Mouse (Mus musculus): ENCODE data around the gene Vps13d.

The Vps13d gene

DNA sequence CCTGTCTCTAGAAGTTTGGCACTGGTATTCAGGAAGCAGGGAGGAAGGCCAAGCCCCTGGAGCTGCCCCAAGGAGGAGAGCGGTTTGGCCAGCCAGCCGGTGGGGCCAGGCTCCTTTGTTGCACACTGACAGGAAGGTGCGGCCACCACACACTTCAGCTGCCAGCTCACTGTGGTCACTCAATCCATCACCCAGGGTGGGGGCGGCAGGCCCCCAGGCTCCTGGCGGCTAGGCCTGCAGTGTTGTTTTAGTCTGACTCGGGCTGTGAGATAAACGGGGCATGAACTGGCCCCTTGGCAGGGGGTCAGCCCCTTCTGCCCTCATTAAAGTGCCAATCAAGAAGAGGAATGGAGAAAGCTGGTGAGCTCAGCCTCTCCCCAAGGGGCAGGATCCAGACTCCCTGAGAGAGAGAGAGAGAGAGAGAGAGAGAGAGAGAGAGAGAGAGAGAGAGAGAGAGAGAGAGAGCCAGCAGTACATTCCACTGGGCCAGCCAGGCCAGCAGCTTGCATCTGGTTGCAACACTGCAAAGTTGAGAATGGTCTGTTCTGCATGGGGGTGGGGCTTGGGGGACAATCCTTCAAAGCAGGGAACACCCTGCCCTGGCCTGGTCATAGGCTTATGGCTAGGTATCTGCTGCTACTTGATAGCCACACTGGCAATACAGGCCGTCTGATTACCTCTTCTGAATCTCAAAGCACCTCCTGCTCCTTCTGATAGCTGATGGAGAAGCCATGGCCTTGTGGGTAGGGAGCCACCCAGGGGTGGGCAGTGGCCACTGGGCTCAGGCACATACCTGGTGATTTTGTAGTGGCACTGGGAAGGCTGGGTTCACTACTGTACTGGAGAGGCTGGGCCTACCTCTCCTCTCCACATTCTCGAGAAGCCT is 245.1 kb downstream of the Vps13d start:
- Histone ChIP-seq H3K27me3 (ENCODE audit: control insufficient read depth, insufficient read depth, low read length, poor library complexity, severe bottlenecking) (no peaks in the 10 kb centered on the region), H3K36me3 (ENCODE audit: control insufficient read depth, insufficient read depth, low read length, poor library complexity, severe bottlenecking) (no peaks in the 10 kb centered on the region)
- DNase-seq (ENCODE audit: low read depth, low spot score), result no peak

DNA sequence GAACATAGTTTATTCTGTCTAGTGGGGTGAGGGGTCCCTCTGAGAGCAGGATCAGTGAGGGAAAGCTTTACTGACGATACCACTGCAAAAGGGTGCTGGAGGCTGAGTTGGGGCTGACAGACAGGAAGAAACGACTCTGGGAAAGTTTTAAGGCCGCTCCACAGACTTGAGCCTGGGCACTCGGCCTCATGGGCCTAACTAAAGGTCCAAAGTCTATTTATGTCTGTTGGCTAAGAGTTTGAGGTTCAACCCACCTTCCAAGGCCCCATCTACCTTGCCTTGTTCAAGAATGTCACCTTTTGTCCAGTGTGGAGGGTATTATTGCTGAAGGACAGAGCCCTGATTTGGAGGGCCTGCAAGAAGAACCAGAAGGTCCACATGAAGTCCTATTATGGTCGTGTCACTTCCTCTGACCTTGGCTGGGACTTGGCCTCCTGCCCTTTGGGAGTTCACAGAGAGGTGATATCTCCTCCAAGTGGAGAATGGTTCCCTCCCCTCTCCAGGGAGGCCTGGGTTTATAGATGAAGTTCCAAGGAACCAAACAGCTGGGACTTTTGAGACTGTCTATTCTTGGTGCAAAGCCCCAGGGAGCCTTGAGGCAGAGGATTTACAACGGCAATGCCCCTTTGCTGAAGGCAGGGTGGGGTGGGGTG is 246.9 kb downstream of the Vps13d start:
- DNase-seq (ENCODE audit: low read depth, low spot score), result no peak
- H3K27me3 ChIP-seq (ENCODE audit: control insufficient read depth, insufficient read depth, low read length, poor library complexity, severe bottlenecking), result no peaks in the 10 kb centered on the region
- no peaks in the 10 kb centered on the region for H3K36me3 ChIP-seq (ENCODE audit: control insufficient read depth, insufficient read depth, low read length, poor library complexity, severe bottlenecking)

DNA sequence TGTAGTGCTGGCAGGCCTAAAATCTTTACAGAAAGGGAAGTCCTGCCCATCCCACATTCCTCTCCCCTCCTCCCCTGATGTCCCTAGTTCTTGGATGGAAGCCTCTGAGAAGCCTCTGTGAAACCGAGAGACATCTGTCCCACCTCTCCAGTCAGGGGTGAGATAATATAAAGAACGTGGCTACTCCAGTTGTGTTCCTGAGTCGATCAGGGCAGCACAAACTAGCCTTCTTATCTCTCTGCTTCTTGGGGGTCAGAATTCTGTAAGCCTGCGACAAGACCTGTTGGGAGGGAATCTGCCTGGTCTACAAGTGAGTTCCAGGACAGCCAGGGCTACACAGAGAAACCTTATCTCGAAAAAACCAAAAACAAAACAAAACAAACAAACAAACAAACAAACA is 251.5 kb downstream of the Vps13d start:
- no peak for DNase-seq (ENCODE audit: low read depth, low spot score)
- no peaks in the 10 kb centered on the region for H3K27me3 ChIP-seq (ENCODE audit: control insufficient read depth, insufficient read depth, low read length, poor library complexity, severe bottlenecking)
- no peaks in the 10 kb centered on the region for H3K36me3 ChIP-seq (ENCODE audit: control insufficient read depth, insufficient read depth, low read length, poor library complexity, severe bottlenecking)

DNA sequence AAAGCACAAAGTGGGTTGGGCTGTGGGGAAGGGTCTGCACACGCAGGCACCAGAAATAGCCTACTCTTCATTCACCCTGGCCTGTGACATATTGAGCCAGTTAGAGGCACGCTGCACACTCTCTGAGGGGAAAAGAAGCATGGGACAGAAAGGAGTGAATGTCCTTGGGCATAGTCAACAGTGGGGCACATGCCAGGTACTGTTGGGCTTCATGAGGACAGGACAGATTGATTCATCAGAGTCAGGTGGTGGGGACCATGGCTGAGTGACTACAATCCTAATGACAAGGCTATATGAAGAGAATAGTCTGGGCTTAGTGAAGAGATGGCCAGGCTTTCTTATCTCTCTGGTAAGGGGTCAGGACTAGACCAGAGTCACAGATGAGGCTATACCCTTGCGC is 252.4 kb downstream of the Vps13d start:
- DNase-seq (ENCODE audit: low read depth, low spot score), result no peak
- no peaks in the 10 kb centered on the region for H3K27me3 ChIP-seq (ENCODE audit: control insufficient read depth, insufficient read depth, low read length, poor library complexity, severe bottlenecking)
- no peaks in the 10 kb centered on the region for H3K36me3 ChIP-seq (ENCODE audit: control insufficient read depth, insufficient read depth, low read length, poor library complexity, severe bottlenecking)

DNA sequence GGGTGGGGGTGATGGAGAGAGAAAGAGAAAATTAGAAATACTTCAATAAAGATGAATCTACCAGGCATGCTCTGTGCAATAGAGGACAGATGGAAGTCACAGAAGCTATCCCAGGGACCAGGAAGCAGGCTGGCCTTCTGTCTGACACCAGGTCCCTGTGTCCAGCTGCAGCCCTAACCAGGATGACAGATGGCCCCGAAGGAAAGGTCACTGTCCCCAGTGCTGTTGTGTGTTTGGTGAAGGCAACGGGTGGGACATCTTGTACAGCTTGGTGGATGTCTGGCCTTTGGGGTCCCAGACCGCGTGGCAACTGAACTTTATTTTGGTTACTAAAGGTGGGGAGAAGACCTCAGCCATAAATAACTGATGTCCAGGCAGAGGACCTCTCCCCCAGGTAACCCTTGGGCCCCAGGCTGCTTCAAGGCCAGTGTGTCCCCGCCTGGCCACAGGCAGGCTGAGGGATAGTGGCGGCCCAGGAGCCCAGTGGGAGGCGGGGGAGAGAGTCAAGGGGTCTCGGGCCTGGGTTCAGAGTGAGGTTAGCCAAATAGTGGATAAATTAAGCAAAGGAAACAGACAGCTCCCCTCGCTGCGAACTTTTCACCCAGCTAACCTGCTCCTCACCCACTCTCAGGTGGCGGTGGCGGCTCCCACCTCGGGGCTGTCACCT is 253.9 kb downstream of the Vps13d start:
- no peaks in the 10 kb centered on the region for H3K27me3 ChIP-seq (ENCODE audit: control insufficient read depth, insufficient read depth, low read length, poor library complexity, severe bottlenecking)
- DNase-seq (ENCODE audit: low read depth, low spot score), result no peak
- no peaks in the 10 kb centered on the region for H3K36me3 ChIP-seq (ENCODE audit: control insufficient read depth, insufficient read depth, low read length, poor library complexity, severe bottlenecking)

DNA sequence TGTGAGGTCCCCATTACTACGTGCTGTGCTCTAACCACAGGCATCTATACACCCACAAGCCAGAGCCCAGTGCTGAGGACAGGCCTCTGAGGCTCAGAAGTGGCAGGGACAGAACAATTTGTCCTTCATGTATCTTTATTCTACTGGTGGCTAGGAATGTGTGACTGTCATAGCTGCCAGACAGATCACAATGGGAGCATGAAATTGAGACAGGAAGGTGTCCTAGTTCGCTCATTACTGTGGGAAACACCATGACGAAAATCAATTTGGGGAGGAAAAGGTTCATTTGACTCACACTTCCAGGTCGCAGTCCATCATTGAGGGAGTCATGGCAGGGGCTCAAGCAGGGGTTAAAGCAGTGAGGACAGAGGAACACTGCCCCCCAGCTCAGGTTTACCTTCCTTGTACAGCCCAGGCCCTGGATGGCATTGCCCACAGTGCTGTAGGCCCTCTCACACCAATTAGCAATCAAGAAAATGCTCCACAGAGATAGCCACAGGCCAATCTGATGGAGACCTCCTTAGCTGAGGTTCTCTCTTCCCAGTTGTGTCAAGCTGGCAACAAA is 254.9 kb downstream of the Vps13d start:
- no peak for DNase-seq (ENCODE audit: low read depth, low spot score)
- no peaks in the 10 kb centered on the region for H3K36me3 ChIP-seq (ENCODE audit: control insufficient read depth, insufficient read depth, low read length, poor library complexity, severe bottlenecking)
- no peaks in the 10 kb centered on the region for H3K27me3 ChIP-seq (ENCODE audit: control insufficient read depth, insufficient read depth, low read length, poor library complexity, severe bottlenecking)

DNA sequence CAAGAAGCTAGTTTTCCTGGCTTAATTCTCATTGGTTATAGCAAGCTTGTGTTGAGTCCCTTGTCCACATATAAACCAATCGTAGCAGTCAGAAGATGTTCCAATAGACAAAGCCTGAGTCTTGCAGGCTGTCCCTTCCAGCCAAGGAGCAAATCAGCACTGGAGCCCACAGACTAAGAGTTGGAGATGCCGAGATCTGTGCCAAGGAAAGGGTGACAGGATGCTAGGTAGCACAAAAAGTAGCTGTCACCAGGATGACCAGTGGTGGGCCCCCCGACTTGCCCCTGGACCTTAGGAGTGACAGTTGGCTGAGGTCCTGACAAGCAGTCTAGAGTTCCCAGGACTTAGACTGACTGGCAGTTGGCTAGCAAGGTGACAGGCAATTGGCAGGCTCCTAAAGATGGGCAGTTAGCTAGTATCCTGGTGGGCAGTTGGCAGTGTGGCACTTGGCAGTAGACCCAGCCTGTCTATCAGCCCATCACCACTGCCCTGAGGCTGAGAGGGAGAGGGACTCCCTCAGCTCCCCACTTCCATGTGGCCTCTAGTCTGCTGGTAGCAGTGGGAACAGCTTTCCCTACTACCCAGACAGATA is 258.1 kb downstream of the Vps13d start:
- H3K36me3 ChIP-seq (ENCODE audit: control insufficient read depth, insufficient read depth, low read length, poor library complexity, severe bottlenecking), result no peaks in the 10 kb centered on the region
- DNase-seq (ENCODE audit: low read depth, low spot score), result no peak
- H3K27me3 ChIP-seq (ENCODE audit: control insufficient read depth, insufficient read depth, low read length, poor library complexity, severe bottlenecking), result no peaks in the 10 kb centered on the region

DNA sequence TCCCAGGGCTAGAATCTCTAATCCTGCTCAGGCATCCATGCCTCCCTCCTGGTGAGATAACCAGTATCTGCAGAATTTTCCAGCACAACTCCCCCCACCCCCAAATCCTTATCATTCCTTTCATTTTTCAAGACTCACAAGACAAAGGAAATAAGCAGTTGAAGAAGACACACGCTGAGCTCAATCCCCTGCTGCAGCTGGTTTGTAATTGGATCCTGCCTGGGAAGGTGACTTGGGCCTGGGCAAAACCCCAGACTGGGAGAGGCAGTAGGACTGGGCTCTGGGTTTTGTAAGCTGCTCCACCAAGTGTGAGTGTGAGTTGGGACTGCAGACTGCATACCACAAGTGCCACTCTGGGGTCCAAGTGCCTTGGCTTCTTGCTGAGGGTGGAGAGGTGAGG is 260.3 kb downstream of the Vps13d start:
- no peaks in the 10 kb centered on the region for H3K27me3 ChIP-seq (ENCODE audit: control insufficient read depth, insufficient read depth, low read length, poor library complexity, severe bottlenecking)
- H3K36me3 ChIP-seq (ENCODE audit: control insufficient read depth, insufficient read depth, low read length, poor library complexity, severe bottlenecking), result no peaks in the 10 kb centered on the region
- DNase-seq (ENCODE audit: low read depth, low spot score), result no peak

DNA sequence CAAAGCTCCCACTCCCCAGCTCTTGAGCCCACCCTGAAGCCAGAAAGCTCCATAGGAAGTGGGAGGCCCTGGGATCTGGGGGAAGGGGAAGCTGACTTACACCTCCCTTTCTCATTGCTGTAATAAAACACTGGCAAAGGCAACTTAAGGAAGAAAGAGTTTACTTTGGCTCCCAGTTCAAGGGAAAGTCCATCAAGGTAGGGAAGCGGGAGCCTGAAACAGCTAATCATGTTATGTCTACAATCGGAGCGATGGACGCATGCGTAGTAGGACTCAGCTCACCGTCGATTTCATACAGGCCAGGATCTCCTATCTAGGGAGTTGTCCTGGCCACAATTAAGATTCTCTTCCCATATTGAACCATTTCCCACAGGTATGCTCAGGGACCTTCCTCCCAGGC is 263.6 kb downstream of the Vps13d start:
- no peaks in the 10 kb centered on the region for H3K36me3 ChIP-seq (ENCODE audit: control insufficient read depth, insufficient read depth, low read length, poor library complexity, severe bottlenecking)
- no peaks in the 10 kb centered on the region for H3K27me3 ChIP-seq (ENCODE audit: control insufficient read depth, insufficient read depth, low read length, poor library complexity, severe bottlenecking)
- no peak for DNase-seq (ENCODE audit: low read depth, low spot score)

DNA sequence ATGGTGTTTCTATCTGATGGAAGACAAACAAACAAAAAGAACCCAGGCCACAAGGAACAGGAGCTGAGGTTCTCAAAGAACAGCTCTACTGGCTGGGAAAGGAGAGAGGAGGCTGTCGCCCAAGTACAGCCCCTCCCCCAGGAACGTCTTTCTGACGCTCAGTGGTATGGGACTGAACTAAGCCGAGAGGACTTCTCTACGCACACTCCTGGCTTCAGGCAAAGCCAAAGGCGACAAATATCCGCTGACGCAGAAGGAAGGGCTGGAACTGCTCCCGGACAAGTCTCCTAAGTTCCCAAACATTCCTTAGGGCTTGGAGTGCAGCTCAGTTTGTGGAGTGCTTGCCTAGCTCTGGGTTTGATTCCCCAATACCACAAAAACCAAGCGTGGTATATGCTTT is 264.4 kb downstream of the Vps13d start:
- DNase-seq (ENCODE audit: low read depth, low spot score), result no peak
- Histone ChIP-seq H3K27me3 (ENCODE audit: control insufficient read depth, insufficient read depth, low read length, poor library complexity, severe bottlenecking) (no peaks in the 10 kb centered on the region), H3K36me3 (ENCODE audit: control insufficient read depth, insufficient read depth, low read length, poor library complexity, severe bottlenecking) (no peaks in the 10 kb centered on the region)

DNA sequence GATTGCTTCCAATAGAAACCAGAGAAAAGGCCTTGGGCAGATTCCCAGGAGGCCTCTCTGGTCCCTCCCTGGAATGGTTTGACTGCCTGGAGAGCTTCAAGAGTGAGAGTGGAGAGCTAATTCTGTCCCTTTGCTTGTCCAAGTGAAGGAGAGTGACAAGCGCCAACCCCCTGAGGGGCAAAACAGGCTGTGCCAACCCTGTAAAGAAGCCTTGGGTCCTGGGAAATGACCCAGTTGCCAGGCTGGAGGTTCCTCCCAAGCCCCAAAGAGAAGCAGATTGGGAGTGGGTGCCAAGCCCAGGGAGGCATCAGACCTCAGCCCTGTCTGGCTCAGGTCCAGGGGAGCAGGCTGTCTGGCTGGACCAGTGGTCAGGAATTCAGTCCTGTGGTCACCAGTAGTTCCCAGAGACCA is 265.0 kb downstream of the Vps13d start:
- Histone ChIP-seq H3K36me3 (ENCODE audit: control insufficient read depth, insufficient read depth, low read length, poor library complexity, severe bottlenecking) (no peaks in the 10 kb centered on the region), H3K27me3 (ENCODE audit: control insufficient read depth, insufficient read depth, low read length, poor library complexity, severe bottlenecking) (no peaks in the 10 kb centered on the region)
- DNase-seq (ENCODE audit: low read depth, low spot score), result no peak

DNA sequence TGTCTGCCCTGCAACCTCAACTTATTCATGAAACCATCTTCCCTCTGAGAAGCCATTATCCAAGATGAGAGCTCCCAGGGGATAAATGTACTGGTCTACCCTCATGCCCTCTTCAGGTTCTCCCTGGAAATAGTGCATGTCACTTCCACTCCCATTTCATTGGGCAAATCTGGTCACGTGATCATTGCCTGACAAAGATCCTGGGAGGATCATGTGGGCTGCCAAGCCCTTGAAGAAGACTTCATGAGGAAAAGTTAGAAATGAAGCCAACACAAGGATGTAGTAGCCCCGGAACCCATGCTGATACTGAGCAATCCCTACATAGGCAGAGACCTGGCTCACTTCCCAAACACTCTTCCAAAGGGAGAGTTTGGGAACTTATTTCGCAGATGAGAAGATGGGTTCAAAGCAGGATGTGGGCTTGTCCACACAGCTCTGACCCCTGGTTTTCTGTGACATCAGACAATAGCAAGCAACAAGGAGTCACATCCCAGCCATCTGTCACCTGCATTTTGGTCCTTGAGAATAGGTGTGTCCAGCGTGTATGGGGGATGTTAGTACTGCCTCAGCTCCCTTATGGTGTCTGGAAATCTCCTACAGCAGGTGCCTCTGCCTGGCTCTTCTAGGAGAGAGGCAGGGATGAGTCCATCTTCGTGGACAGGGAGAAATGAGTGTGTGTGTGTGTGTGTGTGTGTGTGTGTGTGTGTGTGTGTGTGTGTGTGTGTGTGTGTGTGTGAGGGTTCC is 265.9 kb downstream of the Vps13d start:
- Histone ChIP-seq H3K27me3 (ENCODE audit: control insufficient read depth, insufficient read depth, low read length, poor library complexity, severe bottlenecking) (no peaks in the 10 kb centered on the region), H3K36me3 (ENCODE audit: control insufficient read depth, insufficient read depth, low read length, poor library complexity, severe bottlenecking) (no peaks in the 10 kb centered on the region)
- DNase-seq (ENCODE audit: low read depth, low spot score), result no peak

Data from splenic B cell, adult 2 months (primary cell).